Comparison of ENCODE assay signal across 15 mouse cellular contexts in the genomic region with DNA sequence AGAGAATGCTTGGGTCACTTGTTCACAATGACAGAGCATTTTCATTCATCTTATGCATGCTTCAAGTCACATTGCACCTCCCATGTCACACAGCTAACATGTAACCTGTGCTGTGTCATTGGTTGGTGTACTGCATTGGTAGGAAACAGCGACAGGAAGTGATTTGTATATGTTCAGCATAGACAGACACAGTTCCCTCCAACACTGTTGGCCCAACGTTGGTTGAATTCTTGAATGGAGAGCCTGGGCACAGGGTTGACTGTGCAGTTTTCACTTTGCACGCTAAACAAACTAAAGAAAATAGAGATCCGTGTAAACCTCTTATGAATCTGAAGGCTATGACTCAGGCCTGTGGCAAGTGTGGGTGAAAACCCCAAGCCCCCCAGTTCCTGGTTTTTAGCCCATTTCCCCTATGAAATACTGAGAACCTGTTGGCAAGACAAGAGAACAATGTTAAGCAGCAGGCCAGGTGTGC.
"Had no signal": no experiment of that assay in that cellular context is flagged by ENCODE, and none has a peak within 500 bp of the region (broad histone marks: within the 10 kb centered on the region; RNA-seq: fewer than 3 reads in every experiment).

No protein-coding gene starts in this region.

- H3K27me3 ChIP-seq: midbrain, embryonic 15.5 days; neural tube, embryonic 12.5 days had no signal

- H3K4me3 ChIP-seq: left cerebral cortex, adult 2 months; limb, embryonic 10.5 days; liver, embryonic 15.5 days; midbrain, embryonic 15.5 days; neural tube, embryonic 12.5 days had no signal

- ATAC-seq: lung, postnatal 0 days; midbrain, embryonic 15.5 days had no signal

- H3K4me1 ChIP-seq: midbrain, embryonic 15.5 days; neural tube, embryonic 12.5 days had no signal

- H3K9ac ChIP-seq: liver, embryonic 15.5 days; midbrain, embryonic 15.5 days; neural tube, embryonic 12.5 days had no signal

- H3K27ac ChIP-seq: left cerebral cortex, adult 2 months; limb, embryonic 10.5 days; liver, embryonic 15.5 days; midbrain, embryonic 15.5 days; neural tube, embryonic 12.5 days; stomach, postnatal 0 days had no signal

- H3K4me2 ChIP-seq: liver, embryonic 11.5 days; liver, embryonic 15.5 days; midbrain, embryonic 15.5 days; neural tube, embryonic 12.5 days had no signal

- H3K36me3 ChIP-seq: limb, embryonic 10.5 days; liver, embryonic 15.5 days; midbrain, embryonic 15.5 days; neural tube, embryonic 12.5 days had no signal

- DNase-seq: kidney, adult 18-20 months; kidney, postnatal 14 days; lung, adult 2 months; lung, postnatal 36 days; retina, postnatal 1 day; right cerebral cortex, postnatal 4 days; thymus, postnatal 14 days had no signal

- H3K9me3 ChIP-seq: limb, embryonic 10.5 days; liver, embryonic 15.5 days; midbrain, embryonic 15.5 days; neural tube, embryonic 12.5 days had no signal
